Mouse (Mus musculus) kidney, postnatal 0 days (tissue): ENCODE data around the gene Ildr1. TPM values are rescaled to one million over a fixed set of nuclear protein-coding genes. Genes with fewer than 3 reads are reported as not detected.

Source experiments
- ATAC-seq: fragments of 200-750 bp; cut with Nextera tagmentation; replicated peaks from 2 replicates; pipeline ENCODE4 v1.8.0; 2017; ENCODE audit warnings: low read depth, moderate number of reproducible peaks, moderate TSS enrichment, moderate library complexity; ENCODE audit not compliant: low FRiP score
- DNase-seq: peaks from one replicate; pipeline ENCODE4 v3.0.0-alpha.2; 2016; ENCODE audit warnings: low spot score
- H3K27ac ChIP-seq: fragments of 300-500 bp; sonication (generic); 2 replicates; pipeline ENCODE4 v1.5.1; 2014; ENCODE audit warnings: mild to moderate bottlenecking
- H3K27me3 ChIP-seq: fragments of 300-500 bp; sonication (generic); 2 replicates; pipeline ENCODE4 v1.6.1; 2014; ENCODE audit warnings: low read length, mixed read lengths; ENCODE audit not compliant: insufficient read depth
- H3K36me3 ChIP-seq: fragments of 300-500 bp; sonication (generic); 2 replicates; pipeline ENCODE4 v1.6.1; 2014; ENCODE audit warnings: low read length, mixed read lengths; ENCODE audit not compliant: insufficient read depth
- H3K4me1 ChIP-seq: fragments of 300-500 bp; sonication (generic); replicated peaks from 2 replicates; pipeline ENCODE4 v1.6.1; 2014; ENCODE audit warnings: antibody characterized with exemption, low read length, mixed read lengths; ENCODE audit not compliant: insufficient read depth
- H3K4me2 ChIP-seq: fragments of 300-500 bp; sonication (generic); 2 replicates; pipeline ENCODE4 v1.6.1; 2014; ENCODE audit warnings: mild to moderate bottlenecking, low read length, moderate library complexity, mixed read lengths
- H3K4me3 ChIP-seq: fragments of 300-500 bp; sonication (generic); replicated peaks from 2 replicates; pipeline ENCODE4 v1.5.1; 2014; ENCODE audit warnings: low read depth, low read length
- H3K9ac ChIP-seq: fragments of 300-500 bp; sonication (generic); 2 replicates; pipeline ENCODE4 v1.6.1; 2014; ENCODE audit warnings: low read depth, low read length
- H3K9me3 ChIP-seq: fragments of 300-500 bp; sonication (generic); replicated peaks from 2 replicates; pipeline ENCODE4 v1.6.1; 2016; ENCODE audit warnings: low read length, inconsistent platforms, mixed read lengths
- CTCF ChIP-seq: IDR thresholded peaks from 2 replicates; pipeline ENCODE4 v1.5.1; 2016; ENCODE audit warnings: antibody characterized with exemption, low read depth, mild to moderate bottlenecking, moderate library complexity
- WGBS: fragments of 180-500 bp; shearing (Covaris S2); extraction: QIAGEN DNeasy Blood & Tissue Kit; methylation state at CpG from one replicate; pipeline ENCODE4 v1.1.7; 2014; 5-methylcytosine and 5-hydroxymethylcytosine counted together
- polyA plus RNA-seq: library from polyadenylated mRNA; unstranded; fragments of >200 nt; fragmentation: Nextera tagmentation; extraction: Ambion mirVana; gene quantifications from 2 replicates; pipeline ENCODE4 v1.2.1, GENCODE M21; 2015

Ildr1 gene
- polyA plus RNA-seq, 1 experiment from 2014 or later, result 16.1 TPM

GRCm38 (mm10) chr16:36661330-36661729 lies 32.4 kb upstream of the Ildr1 start:
- Histone ChIP-seq H3K4me1 (no peaks in the 10 kb centered on the region), H3K4me3 (no peak overlapping the region), H3K27ac (no peak overlapping the region), H3K4me2 (no peak overlapping the region), H3K9me3 (no peaks in the 10 kb centered on the region), H3K9ac (no peak overlapping the region), H3K36me3 (no peaks in the 10 kb centered on the region), H3K27me3 (no peaks in the 10 kb centered on the region)
- DNase-seq, result no peak
- WGBS, result 81% methylated on average over 10 of the region's 10 CpGs
- TF ChIP-seq CTCF, result no peak
- ATAC-seq, result no peak

GRCm38 (mm10) chr16:36663484-36663883 lies 30.3 kb upstream of the Ildr1 start:
- Histone ChIP-seq H3K4me3 (no peak overlapping the region), H3K9me3 (no peaks in the 10 kb centered on the region), H3K27me3 (no peaks in the 10 kb centered on the region), H3K9ac (no peak overlapping the region), H3K27ac (no peak overlapping the region), H3K36me3 (no peaks in the 10 kb centered on the region), H3K4me2 (no peak overlapping the region), H3K4me1 (no peaks in the 10 kb centered on the region)
- ATAC-seq (no peak), DNase-seq (no peak)
- 89% methylated on average over 5 of the region's 5 CpGs for WGBS
- no peak for TF ChIP-seq CTCF

- DNase-seq, result no peak
- no peaks in the 10 kb centered on the region for H3K27me3 ChIP-seq
- no peaks in the 10 kb centered on the region for H3K4me1 ChIP-seq
- H3K4me3 ChIP-seq, result no peak within 1 kb of the TSS
- WGBS, result 44% methylated on average over 13 of the region's 13 CpGs
- H3K36me3 ChIP-seq, result no peaks in the 10 kb centered on the region
- no peak within 1 kb of the TSS for H3K27ac ChIP-seq
- no peak within 1 kb of the TSS for H3K4me2 ChIP-seq
- ATAC-seq, result no peak
- H3K9ac ChIP-seq, result no peak within 1 kb of the TSS
- no peaks in the 10 kb centered on the region for H3K9me3 ChIP-seq
- TF ChIP-seq CTCF, result no peak
These were observed 28.0 kb upstream of the Ildr1 start, which contains the start of gene Cd86 for GRCm38 (mm10) chr16:36665782-36666181. Cd86 (minus strand) TSS chr16:36666081.

- Histone ChIP-seq H3K27me3 (no peaks in the 10 kb centered on the region), H3K4me3 (no peak overlapping the region), H3K36me3 (no peaks in the 10 kb centered on the region), H3K27ac (no peak overlapping the region), H3K9me3 (no peaks in the 10 kb centered on the region), H3K4me2 (no peak overlapping the region), H3K4me1 (no peaks in the 10 kb centered on the region), H3K9ac (no peak overlapping the region)
- ATAC-seq, result no peak
- WGBS, result 88% methylated on average over 10 of the region's 10 CpGs
- DNase-seq, result no peak
- no peak for TF ChIP-seq CTCF
These were observed 27.2 kb upstream of the Ildr1 start for GRCm38 (mm10) chr16:36666448-36667017.

GRCm38 (mm10) chr16:36670590-36670989 lies 23.2 kb upstream of the Ildr1 start:
- Histone ChIP-seq H3K4me2 (no peak overlapping the region), H3K27me3 (no peaks in the 10 kb centered on the region), H3K9ac (no peak overlapping the region), H3K36me3 (no peaks in the 10 kb centered on the region), H3K4me1 (no peaks in the 10 kb centered on the region), H3K4me3 (no peak overlapping the region), H3K27ac (no peak overlapping the region), H3K9me3 (no peaks in the 10 kb centered on the region)
- no peak for TF ChIP-seq CTCF
- no peak for ATAC-seq
- WGBS, result 77% methylated on average over 3 of the region's 3 CpGs
- DNase-seq, result no peak

GRCm38 (mm10) chr16:36673196-36673595 lies 20.6 kb upstream of the Ildr1 start:
- TF ChIP-seq CTCF, result no peak
- no peak for DNase-seq
- Histone ChIP-seq H3K9me3 (no peaks in the 10 kb centered on the region), H3K36me3 (no peaks in the 10 kb centered on the region), H3K9ac (no peak overlapping the region), H3K27me3 (no peaks in the 10 kb centered on the region), H3K4me3 (no peak overlapping the region), H3K4me2 (no peak overlapping the region), H3K27ac (no peak overlapping the region), H3K4me1 (no peaks in the 10 kb centered on the region)
- no peak for ATAC-seq
- 81% methylated on average over 4 of the region's 4 CpGs for WGBS
